In genomic region chr4:49167030-49167429, GRCm38 (mm10) we compare ENCODE assay signal across 16 mouse cellular contexts.
"Had no signal": no experiment of that assay in that cellular context is flagged by ENCODE, and none has a peak within 500 bp of the region (broad histone marks: within the 10 kb centered on the region; RNA-seq: fewer than 3 reads in every experiment).

No protein-coding gene starts in this region.

- H3K4me3 ChIP-seq: megakaryocyte, embryonic 14.5 days; midbrain, embryonic 13.5 days; midbrain, embryonic 15.5 days; neural tube, embryonic 12.5 days had no signal

- ATAC-seq: midbrain, embryonic 13.5 days; midbrain, embryonic 15.5 days had no signal

- H3K27me3 ChIP-seq: megakaryocyte, embryonic 14.5 days; midbrain, embryonic 13.5 days; midbrain, embryonic 15.5 days; neural tube, embryonic 12.5 days had no signal

- H3K36me3 ChIP-seq: midbrain, embryonic 13.5 days; midbrain, embryonic 15.5 days; neural tube, embryonic 12.5 days had no signal

- H3K9me3 ChIP-seq: midbrain, embryonic 13.5 days; midbrain, embryonic 15.5 days; neural tube, embryonic 12.5 days had no signal

- H3K4me1 ChIP-seq: megakaryocyte, embryonic 14.5 days; midbrain, embryonic 15.5 days; neural tube, embryonic 12.5 days had no signal

- DNase-seq: lung, adult 18-20 months; lung, embryonic 14.5 days; lung, postnatal 10 days; retina, postnatal 1 day; right cerebral cortex, adult 18-20 months; right cerebral cortex, postnatal 14 days; thymus, adult 18-20 months; thymus, postnatal 14 days; thymus, postnatal 36 days had no signal

- H3K4me2 ChIP-seq: lung, embryonic 14.5 days; midbrain, embryonic 11.5 days; midbrain, embryonic 13.5 days; midbrain, embryonic 15.5 days; neural tube, embryonic 12.5 days had no signal

- H3K9ac ChIP-seq: liver, embryonic 14.5 days; lung, embryonic 14.5 days; midbrain, embryonic 13.5 days; midbrain, embryonic 15.5 days; neural tube, embryonic 12.5 days had no signal

- H3K27ac ChIP-seq: liver, embryonic 14.5 days; macrophage; midbrain, embryonic 13.5 days; midbrain, embryonic 15.5 days; neural tube, embryonic 12.5 days had no signal
